Mouse (Mus musculus) hindbrain, embryonic 11.5 days (tissue): ENCODE measurements around the gene Apbb2. TPM values are rescaled to one million over a fixed set of nuclear protein-coding genes. Genes with fewer than 3 reads are reported as not detected.

Experiments used
- ATAC-seq: fragments of 200-750 bp; cut with Nextera tagmentation; 2 replicates; pipeline ENCODE4 v1.8.0; 2017; ENCODE audit warnings: mild to moderate bottlenecking, moderate TSS enrichment, moderate library complexity; ENCODE audit not compliant: low FRiP score
- DNase-seq: peaks from one replicate; pipeline ENCODE4 v3.0.0-alpha.2; 2015; ENCODE audit warnings: low spot score
- H3K27ac ChIP-seq: fragments of 300-500 bp; sonication (generic); 2 replicates; pipeline ENCODE4 v1.5.1; 2014; ENCODE audit warnings: mild to moderate bottlenecking, low read depth, low read length
- H3K27me3 ChIP-seq: fragments of 300-500 bp; sonication (generic); 2 replicates; pipeline ENCODE4 v1.6.1; 2014; ENCODE audit warnings: mild to moderate bottlenecking, low read length, moderate library complexity, mixed read lengths; ENCODE audit not compliant: control insufficient read depth, insufficient read depth
- H3K36me3 ChIP-seq: fragments of 300-500 bp; sonication (generic); 2 replicates; pipeline ENCODE4 v1.6.1; 2014; ENCODE audit warnings: mild to moderate bottlenecking, low read length, moderate library complexity, mixed read lengths; ENCODE audit not compliant: control insufficient read depth, insufficient read depth
- H3K4me1 ChIP-seq: fragments of 300-500 bp; sonication (generic); replicated peaks from 2 replicates; pipeline ENCODE4 v1.6.1; 2014; ENCODE audit warnings: low read length, mixed read lengths; ENCODE audit not compliant: control insufficient read depth, insufficient read depth
- H3K4me2 ChIP-seq: fragments of 300-500 bp; sonication (generic); replicated peaks from 2 replicates; pipeline ENCODE4 v1.6.1; 2014; ENCODE audit warnings: mild to moderate bottlenecking, low read depth, low read length
- H3K4me3 ChIP-seq: fragments of 300-500 bp; sonication (generic); 2 replicates; pipeline ENCODE4 v1.5.1; 2014; ENCODE audit warnings: low read depth, low read length
- H3K9ac ChIP-seq: fragments of 300-500 bp; sonication (generic); 2 replicates; pipeline ENCODE4 v1.6.1; 2014; ENCODE audit warnings: low read depth, low read length
- H3K9me3 ChIP-seq: fragments of 300-500 bp; sonication (generic); 2 replicates; pipeline ENCODE4 v1.6.1; 2016; ENCODE audit warnings: low read length; ENCODE audit not compliant: control insufficient read depth
- WGBS: fragments of 180-500 bp; shearing (Covaris S2); extraction: QIAGEN DNeasy Blood & Tissue Kit; methylation state at CpG from one replicate; pipeline ENCODE4 v1.1.7; 2014; 5-methylcytosine and 5-hydroxymethylcytosine counted together
- polyA plus RNA-seq: library from polyadenylated mRNA; unstranded; fragments of >200 nt; fragmentation: Nextera tagmentation; extraction: Ambion mirVana; gene quantifications from 2 replicates; pipeline ENCODE4 v1.2.1, GENCODE M21; 2014

Gene Apbb2
- polyA plus RNA-seq, 1 experiment from 2014 or later: 43.0 TPM

DNA sequence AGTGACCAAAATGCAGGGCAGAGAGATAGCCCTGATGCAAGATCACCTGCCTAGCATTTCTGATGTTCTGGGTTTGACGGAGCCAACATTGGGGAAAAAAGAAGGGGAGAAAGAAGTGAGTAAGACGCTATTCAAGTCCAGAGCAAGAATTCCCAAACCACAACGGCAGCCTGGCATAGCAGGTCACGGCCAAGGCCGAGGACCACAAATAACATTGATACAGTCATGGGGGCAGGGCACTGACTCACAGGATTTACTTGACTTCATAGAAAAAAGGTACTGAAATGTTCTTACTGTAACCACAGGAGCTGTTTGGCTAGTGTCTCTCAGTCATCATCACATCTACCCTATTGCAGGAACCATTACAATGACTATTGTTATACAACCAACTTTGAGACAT, 68.3 kb downstream of the Apbb2 start:
- Histone ChIP-seq H3K36me3 (no peaks in the 10 kb centered on the region), H3K9ac (no peak overlapping the region), H3K4me1 (0 out of 2 replicates have a peak, but pooled peaks cover 2% of the 10 kb centered on the region), H3K27me3 (no peaks in the 10 kb centered on the region), H3K4me2 (no peak overlapping the region), H3K9me3 (no peaks in the 10 kb centered on the region), H3K27ac (no peak overlapping the region), H3K4me3 (no peak overlapping the region)
- WGBS: 88% methylated on average over 5 of the region's 5 CpGs
- DNase-seq (no peak), ATAC-seq (no peak)

DNA sequence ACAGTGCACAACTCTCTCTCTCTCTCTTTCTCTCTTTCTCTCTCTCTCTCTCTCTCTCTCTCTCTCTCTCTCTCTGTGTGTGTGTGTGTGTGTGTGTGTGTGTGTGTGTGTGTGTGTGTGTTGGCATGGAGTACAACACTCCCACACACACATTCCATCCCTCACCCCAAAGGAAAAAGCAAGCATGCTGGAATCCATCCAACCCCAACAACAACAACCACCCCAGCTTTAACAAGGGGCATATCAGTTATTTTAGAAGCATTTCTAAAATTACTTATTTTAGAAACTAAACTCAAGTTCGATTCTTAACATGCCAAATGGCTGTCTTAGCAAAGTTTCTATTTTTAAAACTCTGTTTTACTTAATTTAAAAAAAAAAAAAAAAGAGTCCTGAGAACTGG, 68.9 kb downstream of the Apbb2 start:
- no peak overlapping the region for H3K4me3 ChIP-seq
- 77% methylated on average over 1 of the region's 1 CpGs for WGBS

DNA sequence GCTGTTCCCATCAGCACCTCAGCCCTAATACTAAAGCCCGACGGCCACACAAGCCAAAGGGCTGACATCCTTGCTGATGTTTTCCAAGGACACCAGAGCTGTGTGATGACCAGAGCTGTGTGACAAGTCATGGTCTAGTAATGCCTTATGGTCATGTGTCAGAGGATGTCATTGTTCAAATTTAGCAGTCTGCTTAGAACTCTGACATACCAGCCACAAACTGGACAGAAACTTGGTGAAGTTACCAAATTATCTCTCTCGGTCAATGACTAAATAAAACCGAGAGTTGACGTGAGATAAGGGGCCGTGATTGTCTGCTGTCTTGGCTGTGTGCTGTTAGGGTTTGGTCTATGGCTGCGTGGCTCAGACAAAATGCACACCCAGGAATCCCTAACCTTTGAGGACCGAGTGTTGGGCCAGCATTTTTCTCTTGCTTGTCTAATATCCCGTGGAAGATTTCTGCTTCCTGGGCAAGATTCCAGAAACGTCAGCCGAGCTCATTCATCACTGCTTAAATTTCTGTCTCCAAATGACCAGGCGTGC, 71.5 kb downstream of the Apbb2 start:
- no peak overlapping the region for H3K4me2 ChIP-seq
- H3K9me3 ChIP-seq: no peaks in the 10 kb centered on the region
- H3K27me3 ChIP-seq: no peaks in the 10 kb centered on the region
- H3K9ac ChIP-seq: no peak overlapping the region
- ATAC-seq (no peak), DNase-seq (no peak)
- H3K4me3 ChIP-seq: no peak overlapping the region
- H3K27ac ChIP-seq: peak overlapping the region; percentile 33; the same call in 1 of the 2 replicates
- no peaks in the 10 kb centered on the region for H3K36me3 ChIP-seq
- 0 out of 2 replicates have a peak, but pooled peaks cover 2% of the 10 kb centered on the region for H3K4me1 ChIP-seq
- WGBS: 84% methylated on average over 12 of the region's 12 CpGs

More for the DNA sequence above, 68.9 kb downstream of the Apbb2 start:
- Histone ChIP-seq H3K36me3 (no peaks in the 10 kb centered on the region), H3K9me3 (no peaks in the 10 kb centered on the region), H3K27me3 (no peaks in the 10 kb centered on the region), H3K9ac (no peak overlapping the region), H3K4me2 (no peak overlapping the region), H3K27ac (no peak overlapping the region), H3K4me1 (0 out of 2 replicates have a peak, but pooled peaks cover 2% of the 10 kb centered on the region)
- ATAC-seq: no peak
- DNase-seq: no peak

DNA sequence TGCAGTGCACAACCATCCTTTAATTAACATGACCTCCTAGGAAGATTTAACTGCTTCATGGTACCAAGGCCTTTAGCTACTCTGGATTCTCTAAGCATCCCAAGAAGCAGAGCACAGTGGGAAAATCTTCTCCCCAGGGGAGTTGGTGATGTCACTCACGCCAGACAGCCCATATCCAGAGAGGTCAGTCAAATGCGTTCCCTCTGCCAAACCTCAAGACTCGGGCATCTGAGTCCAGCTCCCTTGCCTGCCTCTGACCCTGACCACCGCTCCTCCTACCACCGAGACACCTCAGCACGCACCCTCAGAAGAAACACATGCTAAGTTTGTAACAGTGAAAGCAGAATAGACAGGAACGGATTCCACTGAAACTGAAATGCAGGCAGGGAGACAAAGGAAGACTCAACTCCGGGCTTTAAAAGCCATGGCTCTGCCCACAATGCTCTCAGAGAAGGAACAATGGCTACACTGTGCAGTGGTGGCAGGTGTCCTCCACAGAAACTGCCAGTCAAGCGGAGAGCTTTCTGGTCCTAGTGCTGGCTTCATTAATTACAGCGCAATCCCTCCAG, 72.9 kb downstream of the Apbb2 start:
- Histone ChIP-seq H3K36me3 (no peaks in the 10 kb centered on the region), H3K4me2 (no peak overlapping the region), H3K27me3 (no peaks in the 10 kb centered on the region), H3K4me1 (0 out of 2 replicates have a peak, but pooled peaks cover 2% of the 10 kb centered on the region), H3K4me3 (no peak overlapping the region), H3K27ac (peak overlapping the region; percentile 81), H3K9me3 (no peaks in the 10 kb centered on the region), H3K9ac (no peak overlapping the region)
- peak; percentile 67 for DNase-seq
- 22% methylated on average over 10 of the region's 10 CpGs for WGBS
- peak; percentile 93 for ATAC-seq

DNA sequence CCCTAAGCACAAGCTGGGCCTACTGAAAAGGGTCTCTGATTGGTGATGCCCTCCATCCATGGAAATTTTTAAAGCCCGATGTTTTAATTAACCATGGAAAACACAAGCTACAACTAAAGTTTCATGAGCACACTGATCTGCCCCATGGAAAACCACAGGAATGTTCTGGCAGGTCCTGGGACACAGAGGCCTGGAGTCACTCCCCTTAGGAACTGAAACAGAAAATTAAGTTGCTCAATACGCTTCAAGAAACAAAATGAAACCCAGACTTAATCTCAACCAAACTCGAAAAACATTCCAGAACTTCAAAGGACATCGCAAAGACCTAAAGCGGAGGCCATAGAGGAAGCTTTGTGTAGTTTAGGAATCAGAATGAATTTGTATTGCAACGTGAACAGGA, 74.8 kb downstream of the Apbb2 start:
- no peak overlapping the region for H3K4me2 ChIP-seq
- no peak overlapping the region for H3K27ac ChIP-seq
- no peaks in the 10 kb centered on the region for H3K9me3 ChIP-seq
- no peaks in the 10 kb centered on the region for H3K36me3 ChIP-seq
- H3K9ac ChIP-seq: no peak overlapping the region
- WGBS: 82% methylated on average over 6 of the region's 6 CpGs
- 0 out of 2 replicates have a peak, but pooled peaks cover 2% of the 10 kb centered on the region for H3K4me1 ChIP-seq
- H3K4me3 ChIP-seq: no peak overlapping the region
- DNase-seq: no peak
- ATAC-seq: no peak
- H3K27me3 ChIP-seq: no peaks in the 10 kb centered on the region

DNA sequence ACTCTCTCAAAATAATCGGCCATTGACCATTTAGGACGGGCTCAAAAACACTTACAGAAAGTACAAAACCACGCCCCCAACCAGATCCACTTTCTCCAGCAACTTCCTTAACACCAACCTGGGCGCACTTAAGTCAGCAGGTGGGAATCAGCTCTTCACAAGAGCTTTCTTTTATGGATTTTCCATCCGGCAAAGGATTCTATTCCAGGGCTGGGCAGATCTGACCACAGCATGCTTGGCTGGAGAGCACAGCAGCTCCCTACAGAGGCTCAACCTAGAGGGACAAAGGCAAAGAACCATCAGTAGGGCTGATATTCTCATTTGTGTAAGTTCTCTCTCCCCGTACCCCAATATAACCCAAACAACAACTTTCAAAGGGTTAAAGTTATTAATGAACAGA, 75.2 kb downstream of the Apbb2 start:
- no peak overlapping the region for H3K4me2 ChIP-seq
- H3K27me3 ChIP-seq: no peaks in the 10 kb centered on the region
- ATAC-seq: no peak
- no peaks in the 10 kb centered on the region for H3K9me3 ChIP-seq
- no peak for DNase-seq
- H3K36me3 ChIP-seq: no peaks in the 10 kb centered on the region
- no peak overlapping the region for H3K27ac ChIP-seq
- no peak overlapping the region for H3K9ac ChIP-seq
- WGBS: 88% methylated on average over 6 of the region's 6 CpGs
- 0 out of 2 replicates have a peak, but pooled peaks cover 2% of the 10 kb centered on the region for H3K4me1 ChIP-seq
- no peak overlapping the region for H3K4me3 ChIP-seq

DNA sequence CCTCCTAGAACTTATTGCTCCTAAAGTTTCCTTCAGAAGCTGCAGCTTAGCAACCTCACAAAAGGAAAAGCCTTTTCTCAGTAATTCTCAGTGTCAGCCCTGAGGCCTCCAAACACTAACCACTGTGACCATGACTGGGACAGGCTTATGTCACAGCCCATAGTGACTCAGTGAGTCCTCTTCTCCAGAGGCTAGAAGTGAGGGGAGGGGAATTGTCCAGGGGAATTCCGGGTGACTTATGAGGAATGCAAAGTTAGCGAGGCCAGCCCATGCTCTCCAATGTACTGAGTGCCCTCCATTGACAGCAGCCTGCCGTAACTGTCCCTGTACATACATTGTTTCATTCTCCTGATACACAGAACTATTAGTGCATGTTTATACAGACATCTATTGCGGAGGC, 76.1 kb downstream of the Apbb2 start:
- DNase-seq (no peak), ATAC-seq (no peak)
- no peak overlapping the region for H3K9ac ChIP-seq
- 79% methylated on average over 4 of the region's 4 CpGs for WGBS
- H3K36me3 ChIP-seq: no peaks in the 10 kb centered on the region
- no peak overlapping the region for H3K27ac ChIP-seq
- H3K9me3 ChIP-seq: no peaks in the 10 kb centered on the region
- no peak overlapping the region for H3K4me2 ChIP-seq
- H3K27me3 ChIP-seq: no peaks in the 10 kb centered on the region
- 0 out of 2 replicates have a peak, but pooled peaks cover 2% of the 10 kb centered on the region for H3K4me1 ChIP-seq
- H3K4me3 ChIP-seq: no peak overlapping the region

DNA sequence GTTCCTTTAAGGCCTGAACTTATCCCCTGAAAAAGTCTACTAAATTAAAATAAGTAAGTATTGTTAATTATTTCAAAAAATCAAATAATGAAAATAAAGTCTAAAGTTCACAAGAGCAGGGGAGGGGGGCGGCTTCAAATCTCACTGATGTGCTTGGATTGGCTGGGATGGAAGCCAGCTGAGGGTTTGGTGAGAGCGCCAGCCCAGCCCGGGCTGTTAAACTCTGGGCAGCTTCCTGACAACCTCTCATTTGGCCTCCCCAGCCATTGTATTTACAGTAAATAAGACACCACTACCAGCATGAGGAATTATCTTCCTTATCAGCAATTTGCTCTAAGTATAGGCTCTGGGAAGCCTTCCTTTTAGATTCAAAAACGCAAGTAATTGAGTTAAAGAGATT, 77.2 kb downstream of the Apbb2 start:
- Histone ChIP-seq H3K9me3 (no peaks in the 10 kb centered on the region), H3K27me3 (no peaks in the 10 kb centered on the region), H3K9ac (no peak overlapping the region), H3K27ac (no peak overlapping the region), H3K36me3 (no peaks in the 10 kb centered on the region), H3K4me2 (no peak overlapping the region), H3K4me3 (no peak overlapping the region), H3K4me1 (peaks cover 6% of the 10 kb centered on the region; the same call in 1 of the 2 replicates)
- no peak for DNase-seq
- no peak for ATAC-seq
- WGBS: 93% methylated on average over 4 of the region's 4 CpGs

DNA sequence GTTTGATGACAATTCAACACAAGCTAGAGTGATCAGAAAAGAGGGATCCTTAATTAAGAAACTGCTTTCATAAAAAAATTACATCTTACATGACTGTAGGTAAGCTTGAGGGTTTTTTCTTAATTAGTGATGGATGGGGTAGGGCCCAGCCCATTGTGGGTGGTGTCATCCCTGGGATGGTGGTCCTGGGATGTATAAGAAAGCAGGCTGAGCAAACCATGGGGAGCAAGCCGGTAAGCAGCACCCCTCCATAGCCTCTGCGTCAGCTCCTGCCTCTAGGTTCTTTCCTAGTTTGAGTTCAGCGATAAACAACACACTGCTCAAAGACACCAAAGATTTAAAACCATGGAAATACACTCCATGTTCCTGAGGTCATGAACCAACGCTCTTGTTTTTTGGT, 78.3 kb downstream of the Apbb2 start:
- peaks cover 4% of the 10 kb centered on the region; the same call in 1 of the 2 replicates for H3K4me1 ChIP-seq
- DNase-seq (no peak), ATAC-seq (no peak)
- H3K27ac ChIP-seq: no peak overlapping the region
- no peaks in the 10 kb centered on the region for H3K9me3 ChIP-seq
- H3K4me3 ChIP-seq: no peak overlapping the region
- H3K4me2 ChIP-seq: no peak overlapping the region
- H3K9ac ChIP-seq: no peak overlapping the region
- whole genome bisulfite sequencing: 100% methylated on average over 4 of the region's 4 CpGs
- no peaks in the 10 kb centered on the region for H3K36me3 ChIP-seq
- H3K27me3 ChIP-seq: no peaks in the 10 kb centered on the region
